Mouse (Mus musculus): ENCODE measurements around the gene Dlx2. TPM values are rescaled to one million over a fixed set of nuclear protein-coding genes. Genes with fewer than 3 reads are reported as not detected.

The Dlx2 gene
- not detected for total RNA-seq (2023)

DNA sequence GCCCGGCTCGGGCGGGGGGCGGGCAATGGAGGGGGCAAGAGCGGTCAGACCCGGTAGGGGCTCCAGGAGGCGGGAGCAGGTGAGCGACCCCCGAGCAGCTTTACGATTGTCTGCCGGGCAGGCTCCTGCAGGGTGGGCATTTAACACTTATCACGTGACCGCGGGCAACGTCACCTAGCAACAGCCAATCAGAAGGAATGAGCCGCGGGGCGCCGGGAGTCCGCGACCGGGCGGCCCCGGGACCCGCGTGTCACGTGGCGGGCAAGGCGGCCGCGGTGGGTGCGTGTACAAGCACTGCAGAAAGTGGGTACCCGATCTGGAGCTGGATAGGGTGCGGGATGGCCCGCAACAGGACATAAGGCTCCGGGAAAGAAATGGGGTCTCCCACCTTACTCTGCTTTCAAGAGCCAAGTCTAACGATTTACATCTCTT is at the start of gene Dlx2:
Dlx2 (minus strand) TSS at position 115 of the 432 bp plus-strand sequence.

GRCm38 (mm10) chr2:71528014-71528713 is 18.4 kb downstream of the Dlx2 start, which contains the start of gene Dlx1:
Dlx1 (plus strand) TSS chr2:71528113.

Other genes with a start within 250 kb of the Dlx2 start
- 63.6 TPM for gene Slc25a12, start 179.0 kb downstream of the Dlx2 start, total RNA-seq (2023)
- gene Hat1, start 157.8 kb downstream of the Dlx2 start, total RNA-seq (2023): 30.7 TPM
- 36.1 TPM for gene Metap1d, start 93.5 kb downstream of the Dlx2 start, total RNA-seq (2023)
- not detected for gene Dlx1, start 18.6 kb downstream of the Dlx2 start, total RNA-seq (2023)
- 236 TPM for gene Itga6, start 198.9 kb upstream of the Dlx2 start, total RNA-seq (2023)